Mouse (Mus musculus) E14TG2a.4 (cell line): ENCODE measurements around the gene 1700123O20Rik.

Source experiments
- CTCF ChIP-seq: conservative IDR thresholded peaks from 2 replicates; pipeline ENCODE4 v1.5.1; 2014; ENCODE audit warnings: low read length
- NANOG ChIP-seq: IDR thresholded peaks from 2 replicates; pipeline ENCODE4 v1.6.1; 2014; ENCODE audit warnings: borderline replicate concordance, low read length, mixed read lengths

DNA sequence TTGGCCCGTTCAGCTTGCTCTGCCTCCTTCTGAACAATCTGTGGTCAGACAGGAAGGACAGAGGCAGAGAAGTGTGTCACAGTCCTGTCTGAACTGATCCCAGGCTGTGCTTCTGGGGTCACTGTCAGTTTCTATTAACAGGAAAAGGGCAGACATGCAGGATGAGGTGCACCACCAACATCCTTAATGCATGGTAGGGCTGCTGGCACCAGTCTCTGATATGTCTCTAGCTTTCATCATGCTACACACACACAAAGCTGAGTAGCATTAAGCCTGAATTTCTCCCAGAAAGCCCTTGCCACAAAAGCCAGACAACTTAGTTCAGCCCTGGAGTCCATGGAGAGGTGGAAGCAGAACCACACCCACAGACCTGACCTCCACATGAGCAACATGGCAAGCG lies 43.0 kb upstream of the 1700123O20Rik start:
- TF ChIP-seq CTCF = no peak
- TF ChIP-seq NANOG = no peak
